Mouse (Mus musculus) layer of hippocampus, postnatal 10 days (tissue): ENCODE results near the gene Bmp4. TPM values are rescaled to one million over a fixed set of nuclear protein-coding genes. Genes with fewer than 3 reads are reported as not detected.

Experiments used
- DNase-seq, 2 experiments: peaks; one replicate each; pipeline ENCODE4 v3.0.0; 2021; ENCODE audit warnings: low spot score in 2 of 2
- long read RNA-seq: library from polyadenylated mRNA; stranded (forward); transcript quantifications from one replicate; pipeline ENCODE4 v2.0.0, GENCODE M21; 2023
- total RNA-seq, 2 experiments: library from RNA; stranded (reverse); gene quantifications; 2 replicates each; pipeline ENCODE4 v1.2.3; 2021

The Bmp4 gene
- total RNA-seq, result 10 to 100 TPM in 1 of 2 experiments, 1 to 10 TPM in 1; 6.5 to 12.4 TPM
- long read RNA-seq, partial matches to known transcripts, result 0 of 3 reads
- long read RNA-seq, other reads (novel, unspliced or antisense), result 0 of 3 reads

DNA sequence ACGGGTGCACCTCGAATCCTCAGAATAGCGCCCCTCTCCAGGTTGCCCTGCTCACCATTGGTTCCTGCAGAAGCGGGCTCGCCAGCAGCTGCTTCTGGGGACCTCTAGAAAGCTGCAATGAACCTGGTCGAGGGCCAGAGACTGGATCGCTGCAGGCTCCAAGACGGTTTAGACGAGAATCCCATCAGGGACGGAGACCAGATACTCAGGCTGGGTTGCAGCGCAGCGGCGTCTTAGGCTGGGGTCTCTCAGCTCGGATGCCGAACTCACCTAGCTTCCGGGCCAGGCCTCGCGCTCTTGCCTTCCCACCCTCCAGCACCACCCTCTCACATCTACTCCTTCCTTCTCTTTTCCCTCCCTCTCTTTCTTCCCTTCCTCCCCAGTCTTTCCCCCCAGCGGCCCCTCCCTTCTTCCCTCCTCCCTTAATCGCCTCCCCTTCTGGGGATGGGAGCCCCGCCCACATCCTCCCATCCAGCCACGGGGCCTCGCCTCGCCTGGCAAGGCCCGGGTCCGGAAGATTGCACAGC, at the start of gene Bmp4:
TSS of gene Bmp4 (minus strand) at position 421 of the 527 bp plus-strand sequence.
- DNase-seq, result no peak

DNA sequence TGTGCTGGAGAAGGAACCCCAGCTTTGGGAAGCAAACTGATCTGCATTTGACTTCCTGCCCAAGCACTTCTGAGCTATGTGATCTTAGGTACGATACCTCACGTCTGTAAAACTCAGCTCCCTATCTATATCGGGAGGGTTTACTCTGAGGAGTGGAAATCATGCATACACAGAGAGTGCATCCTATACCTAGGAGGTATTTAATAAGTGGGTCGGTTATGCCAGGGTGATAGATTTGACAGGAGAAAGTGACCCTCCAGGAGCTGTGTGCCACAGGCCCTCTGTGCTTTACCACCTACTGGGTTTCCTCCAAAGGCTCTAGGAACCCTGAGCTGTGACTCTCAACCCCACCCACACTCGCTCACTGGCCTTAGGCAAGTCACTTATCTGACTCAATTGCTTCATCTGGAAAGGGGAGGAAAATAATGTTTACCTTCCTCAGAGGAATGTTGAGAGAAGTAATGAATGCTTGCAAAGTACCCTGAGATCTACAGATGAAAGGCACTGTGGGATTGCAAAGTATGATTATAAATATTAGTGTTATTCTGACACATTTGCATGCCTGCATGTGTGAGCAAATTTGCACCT, 49.1 kb upstream of the Bmp4 start:
- no peak for DNase-seq

DNA sequence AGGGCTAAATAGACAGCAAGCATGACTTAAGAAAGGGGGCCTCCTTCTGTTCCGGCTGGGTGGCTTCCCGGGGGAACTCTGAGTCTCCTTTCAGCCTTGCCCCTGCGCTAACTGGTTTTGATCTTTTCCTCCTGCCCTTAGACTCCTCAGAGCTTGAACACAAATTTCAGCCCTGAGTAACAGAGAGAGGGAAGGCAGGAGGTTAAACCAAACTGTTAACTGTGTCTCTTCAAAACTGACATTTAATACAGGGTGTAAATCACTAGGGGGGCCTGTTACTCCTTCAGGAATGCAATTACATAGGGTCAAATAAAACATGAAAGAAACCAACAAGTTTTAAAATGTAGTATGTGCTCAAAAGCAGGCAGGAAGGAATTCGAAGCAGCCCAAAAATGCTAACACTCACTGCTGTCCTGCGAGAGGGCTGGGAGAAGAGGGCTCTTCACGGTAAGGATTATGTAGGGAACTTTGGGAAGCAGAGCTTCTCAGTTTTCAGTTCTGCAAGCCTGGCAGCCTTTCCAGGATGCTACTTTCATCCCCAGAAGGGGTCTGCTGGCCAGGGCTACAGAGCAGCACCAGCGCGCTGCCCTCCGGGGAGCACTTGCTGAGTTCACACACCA, 46.1 kb upstream of the Bmp4 start:
- no peak for DNase-seq

DNA sequence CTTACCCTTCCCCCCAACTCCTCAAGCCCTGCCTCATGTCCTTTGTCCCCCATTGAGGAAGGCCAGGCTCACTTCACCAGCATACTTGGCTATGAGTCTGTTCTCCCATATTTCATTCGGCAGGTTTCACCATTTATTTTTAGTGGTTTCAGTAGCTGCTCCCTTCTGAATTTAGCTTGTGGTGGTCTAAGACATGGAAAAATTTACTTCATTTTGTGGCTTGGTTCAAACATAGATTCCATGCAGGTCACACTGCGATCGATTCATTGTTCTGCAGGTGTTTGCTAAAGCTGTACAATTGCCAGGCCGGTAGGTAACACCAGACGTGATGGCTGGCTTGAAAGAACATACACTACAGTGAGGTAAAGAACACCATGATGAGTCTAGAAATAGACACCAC, 39.8 kb upstream of the Bmp4 start:
- DNase-seq, result no peak

DNA sequence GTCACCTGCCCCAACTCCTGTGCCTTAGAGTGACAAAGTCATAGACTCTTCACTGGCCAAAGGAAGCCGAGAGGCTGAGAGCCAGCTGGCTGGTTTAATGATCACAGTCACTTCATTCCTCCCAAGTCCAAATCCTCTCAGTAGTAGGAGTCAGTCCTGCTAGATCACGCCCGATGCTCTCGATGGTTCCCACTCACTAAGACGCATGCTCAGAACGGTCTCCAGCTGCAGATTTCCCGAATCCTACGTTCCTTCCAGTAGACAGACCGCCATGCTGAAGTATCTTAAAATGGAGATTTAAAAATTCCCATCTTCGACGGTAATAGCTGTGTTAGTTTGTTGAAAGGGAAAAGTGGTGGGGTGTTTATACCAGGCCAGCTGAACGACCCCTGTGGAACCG, 36.8 kb upstream of the Bmp4 start:
- DNase-seq, result no peak

DNA sequence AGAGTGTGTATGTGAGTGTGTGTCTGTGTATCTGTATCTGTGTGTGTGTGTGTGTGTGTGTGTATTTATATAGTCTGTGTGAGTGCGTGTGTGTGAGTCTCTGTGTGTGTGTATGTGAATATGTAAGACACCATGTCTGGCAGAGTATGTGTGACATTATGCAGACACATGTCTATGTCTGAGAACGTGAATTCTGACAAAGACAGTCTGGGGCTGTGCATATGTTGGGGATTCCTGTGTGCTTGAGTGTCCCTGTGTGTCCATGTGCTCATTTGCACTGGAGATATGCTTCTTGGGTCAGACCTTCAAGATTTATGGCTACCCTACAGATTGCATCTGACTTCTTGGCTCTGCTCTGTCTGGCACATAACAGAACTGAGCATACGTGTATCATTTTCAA, 31.4 kb upstream of the Bmp4 start:
- DNase-seq, result no peak

DNA sequence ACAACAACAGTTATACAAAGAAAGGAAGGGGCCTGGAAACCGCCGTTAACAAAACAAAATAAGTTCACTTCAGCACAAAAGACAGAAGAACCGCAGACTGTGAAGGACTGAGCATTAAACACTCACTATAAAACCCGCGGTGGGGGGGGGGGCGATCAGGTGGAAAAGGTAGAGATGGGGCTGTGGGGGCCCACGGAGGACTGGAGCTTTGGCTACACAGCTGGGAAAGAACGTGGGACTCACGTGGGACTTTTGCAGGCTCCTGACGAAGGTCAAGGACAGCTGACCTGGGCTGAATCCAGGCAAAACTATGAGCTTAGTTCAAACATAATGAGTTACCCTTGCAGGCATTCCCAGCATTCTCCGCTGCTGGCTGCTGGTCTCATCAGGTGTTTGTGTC, 28.8 kb upstream of the Bmp4 start:
- no peak for DNase-seq

DNA sequence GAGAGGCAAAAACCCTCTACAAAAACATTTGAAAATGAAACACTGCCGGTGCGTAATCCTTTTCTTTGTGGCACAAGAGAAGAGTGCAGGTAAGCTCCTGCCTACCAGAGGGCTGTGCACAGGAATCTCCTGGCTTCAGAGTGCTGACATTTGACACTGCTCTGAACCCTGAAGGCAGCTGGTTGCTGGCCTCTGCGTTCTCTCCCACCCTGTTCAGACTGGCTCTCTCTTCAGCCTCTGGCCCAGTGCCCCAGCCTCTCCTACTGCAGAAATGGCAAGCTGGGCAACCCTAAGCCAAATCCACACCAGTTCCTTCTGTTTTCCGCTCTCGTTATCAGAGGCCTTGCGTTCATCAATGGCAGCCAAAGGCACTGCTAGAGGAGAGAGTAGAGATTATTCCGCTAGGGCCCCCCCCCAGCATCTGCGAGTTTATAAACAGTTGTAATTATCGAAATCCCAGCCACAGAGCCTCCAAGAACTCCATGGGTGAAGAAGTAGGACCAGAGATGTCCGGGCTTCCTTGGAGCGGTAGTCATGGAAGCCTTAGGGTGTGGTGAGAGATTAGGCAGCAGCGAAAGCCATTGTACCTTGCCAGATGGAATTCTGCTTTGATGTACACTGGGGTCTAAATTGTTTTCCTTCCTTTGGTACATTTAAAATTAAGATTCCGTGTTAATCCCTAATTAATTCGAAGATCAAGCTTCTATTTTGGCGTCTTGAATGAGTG, 28.1 kb upstream of the Bmp4 start:
- peak in 1 of 2 experiments; percentile 6 for DNase-seq

DNA sequence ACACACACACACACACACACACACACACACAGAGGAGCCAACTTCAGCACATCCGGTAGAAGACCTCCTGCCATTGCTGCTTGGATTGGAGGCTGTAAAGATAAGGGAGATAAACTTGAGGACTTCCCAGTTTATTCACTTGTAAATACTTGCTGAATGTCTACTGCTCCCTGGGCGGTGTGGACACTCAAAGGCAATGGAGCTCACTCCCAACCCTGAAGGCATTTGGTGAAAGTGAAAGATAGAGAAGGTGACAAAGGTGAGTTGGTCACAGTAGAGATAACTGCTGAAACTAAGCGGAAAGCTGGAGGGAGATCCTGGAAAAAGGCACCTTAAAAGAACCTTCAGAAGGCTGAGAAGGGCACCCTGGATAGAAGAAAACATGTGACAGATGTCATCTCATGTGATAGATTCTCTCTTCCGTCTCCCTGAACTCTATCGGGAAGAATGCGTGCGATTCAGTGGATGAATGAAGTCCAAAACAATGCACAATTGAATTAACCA, 22.1 kb upstream of the Bmp4 start:
- DNase-seq, result no peak

DNA sequence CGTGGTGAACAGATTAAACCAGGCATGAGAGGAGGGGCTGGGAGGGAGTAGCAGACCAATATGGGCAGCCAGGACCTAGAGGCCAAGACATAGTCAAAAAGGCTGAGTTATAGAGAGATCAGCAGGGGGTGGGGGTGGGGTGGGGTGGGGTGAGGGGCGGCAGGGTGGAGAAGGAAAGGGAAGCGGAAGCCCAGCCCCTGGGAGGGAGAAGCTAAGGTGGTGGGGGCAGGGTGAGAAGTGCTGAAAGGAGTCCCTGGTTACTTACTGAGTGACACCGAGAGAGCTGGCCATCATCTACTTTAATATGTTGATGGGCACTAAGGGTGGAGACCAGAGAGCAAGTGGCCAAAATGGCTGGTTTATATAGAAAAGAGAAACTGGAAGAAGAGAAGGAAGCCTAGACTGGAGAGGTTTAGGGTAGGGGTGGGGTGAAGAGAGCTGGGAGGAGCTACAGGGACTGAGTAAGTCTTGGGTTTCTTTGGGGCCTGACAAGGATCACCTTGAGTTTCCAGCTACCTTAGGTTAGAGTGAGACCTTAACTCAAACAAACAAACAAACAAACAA, 20.2 kb upstream of the Bmp4 start:
- DNase-seq, result no peak

DNA sequence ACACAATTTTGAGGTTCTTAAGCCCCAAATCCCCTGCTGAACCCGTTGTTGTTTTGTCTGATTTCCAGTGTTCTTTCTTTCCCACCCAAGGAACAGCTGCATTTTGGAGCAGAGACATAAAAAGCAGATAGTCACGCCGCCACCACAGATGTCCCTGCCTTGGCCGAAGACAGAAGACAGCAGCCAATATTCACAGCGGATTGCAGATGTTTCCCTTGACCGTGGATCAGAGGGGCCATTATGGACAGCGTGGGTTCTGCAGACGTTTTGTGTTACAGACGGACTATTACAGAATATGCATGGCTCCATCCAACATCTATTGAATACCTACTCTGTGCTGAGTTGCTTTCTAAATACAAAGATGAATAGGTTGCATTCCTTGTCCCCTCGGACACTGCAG, 18.5 kb upstream of the Bmp4 start:
- peak in 1 of 2 experiments; percentile 23 for DNase-seq

DNA sequence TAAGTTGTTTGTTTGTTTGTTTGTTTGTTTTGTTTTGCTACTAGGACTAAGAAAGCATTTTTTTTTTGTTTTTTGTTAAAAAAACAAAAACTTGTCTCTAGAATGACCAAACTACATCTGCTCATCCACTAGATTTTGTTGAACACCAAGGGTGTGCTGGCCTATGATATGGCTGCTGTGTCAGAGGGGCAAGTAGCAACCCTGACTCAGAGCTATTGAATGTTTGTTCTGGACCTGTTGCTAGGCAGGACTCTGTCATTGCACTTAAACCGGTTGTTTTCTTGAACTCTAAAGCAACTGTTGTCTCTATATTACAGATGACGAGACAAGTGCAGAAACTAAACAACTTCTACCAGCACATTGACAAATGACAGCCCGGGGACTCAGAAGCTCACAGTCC, 17.9 kb upstream of the Bmp4 start:
- no peak for DNase-seq

DNA sequence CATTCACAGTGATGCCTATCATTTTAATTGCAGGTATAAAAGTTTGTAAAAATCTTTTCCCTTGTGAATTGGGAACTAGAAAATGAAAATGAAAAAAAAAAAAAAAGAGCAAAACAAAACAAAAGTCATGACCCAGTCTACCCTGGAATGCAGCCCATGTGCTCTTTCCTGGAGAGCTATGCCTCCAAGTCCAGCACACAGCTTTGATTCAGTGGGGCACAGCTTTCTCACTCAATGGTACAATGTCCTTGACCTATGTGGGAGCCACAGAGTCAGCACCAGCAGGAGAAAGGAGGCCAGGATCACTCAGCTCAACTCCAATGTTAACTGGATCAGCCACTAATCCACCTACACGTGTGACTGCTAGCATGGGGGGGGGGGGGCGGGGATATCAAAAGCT, 9.5 kb upstream of the Bmp4 start:
- DNase-seq, result no peak

DNA sequence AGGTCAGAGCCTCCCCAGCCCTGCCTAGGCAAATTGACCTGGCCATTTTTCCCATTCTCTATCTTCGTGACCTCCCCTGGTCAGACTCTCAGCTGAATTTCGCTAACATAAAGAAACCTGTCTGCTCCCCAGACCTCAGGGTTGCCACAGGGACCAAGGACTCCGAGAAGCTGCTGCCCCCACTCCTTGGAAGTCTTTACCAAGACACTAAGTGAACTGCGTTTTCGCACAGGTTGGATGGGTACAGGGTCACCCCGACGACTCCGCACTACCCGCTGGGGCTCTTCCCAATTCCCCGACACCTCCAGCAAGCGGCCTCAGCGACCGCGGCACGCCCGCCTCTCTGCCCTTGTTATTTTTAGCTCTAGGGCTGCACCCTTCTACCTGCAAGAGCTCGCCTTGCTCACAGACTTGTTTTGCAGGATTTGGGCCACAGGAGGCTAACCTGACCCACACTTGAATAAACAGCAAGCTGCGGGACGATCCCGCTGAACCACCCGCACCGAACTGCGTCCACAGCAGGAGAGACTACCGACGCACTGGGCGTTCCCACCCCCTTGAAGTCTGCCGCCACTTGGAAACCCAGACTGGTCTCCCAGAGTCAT, 7.7 kb upstream of the Bmp4 start:
- no peak for DNase-seq

DNA sequence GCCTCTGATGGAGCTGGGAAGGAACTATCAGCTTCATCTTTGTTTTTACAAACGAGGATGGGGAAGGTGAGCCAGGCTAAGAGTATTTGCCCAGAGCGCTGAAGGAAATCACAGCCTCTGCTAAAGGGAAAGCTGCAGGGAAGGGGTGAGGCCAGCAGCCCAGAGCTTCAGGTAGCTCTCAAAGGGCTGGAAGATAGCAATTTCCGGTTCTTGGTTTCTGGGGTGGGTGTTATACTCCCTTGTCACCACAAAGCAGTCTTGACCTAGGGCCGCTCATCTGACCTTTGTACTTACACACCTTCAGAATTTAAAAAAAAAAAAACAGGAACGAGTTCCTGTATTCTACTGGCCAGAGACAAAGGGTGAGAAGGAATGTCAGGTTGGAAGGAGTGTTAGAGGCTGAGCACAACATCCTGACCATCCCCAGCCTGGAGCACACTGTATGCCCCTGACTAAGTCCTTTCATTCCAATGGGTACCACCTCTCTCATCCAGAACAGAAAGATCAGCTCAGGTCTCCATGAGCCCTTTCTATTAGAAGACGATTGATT, 1.2 kb upstream of the Bmp4 start:
- DNase-seq, result no peak

DNA sequence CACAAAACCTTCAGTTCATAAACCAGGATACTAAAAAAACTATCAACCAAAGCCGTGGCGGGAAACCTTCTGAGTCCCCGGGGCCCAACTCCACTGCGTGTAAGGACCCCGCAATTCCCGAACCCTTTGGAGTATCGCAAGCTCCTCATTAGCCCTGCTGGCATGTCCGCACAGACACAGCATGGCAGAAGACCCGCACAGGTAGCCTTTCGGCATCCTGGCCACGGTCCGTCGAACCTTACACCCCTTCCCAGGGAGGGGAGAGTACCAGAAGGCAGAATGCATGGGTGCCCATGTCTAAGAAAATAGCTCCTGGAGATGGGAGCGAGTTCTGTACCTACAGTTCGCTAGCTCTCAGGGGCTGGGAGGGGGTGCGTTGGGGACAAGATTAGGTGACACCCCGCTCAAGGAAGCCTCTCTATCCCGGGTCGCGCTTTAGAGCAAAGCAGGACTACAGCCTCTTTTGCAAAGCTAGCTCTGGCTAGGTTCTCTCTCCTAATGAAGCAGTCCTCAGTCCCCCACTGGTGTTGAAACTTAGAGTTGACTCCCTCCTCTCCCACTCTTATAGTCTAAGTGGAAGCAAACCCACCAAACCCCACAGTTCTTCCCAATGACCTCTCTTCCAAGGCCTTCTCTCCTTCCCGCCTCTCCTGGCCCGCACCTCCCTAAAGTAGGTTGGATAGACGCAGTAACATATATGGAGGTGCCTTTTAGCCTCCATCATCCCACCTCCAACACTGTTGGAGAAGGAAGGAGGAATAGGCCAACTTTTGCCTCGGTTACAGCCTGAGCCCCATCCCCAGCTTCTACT, 826 bp downstream of the Bmp4 start:
- DNase-seq, result no peak

DNA sequence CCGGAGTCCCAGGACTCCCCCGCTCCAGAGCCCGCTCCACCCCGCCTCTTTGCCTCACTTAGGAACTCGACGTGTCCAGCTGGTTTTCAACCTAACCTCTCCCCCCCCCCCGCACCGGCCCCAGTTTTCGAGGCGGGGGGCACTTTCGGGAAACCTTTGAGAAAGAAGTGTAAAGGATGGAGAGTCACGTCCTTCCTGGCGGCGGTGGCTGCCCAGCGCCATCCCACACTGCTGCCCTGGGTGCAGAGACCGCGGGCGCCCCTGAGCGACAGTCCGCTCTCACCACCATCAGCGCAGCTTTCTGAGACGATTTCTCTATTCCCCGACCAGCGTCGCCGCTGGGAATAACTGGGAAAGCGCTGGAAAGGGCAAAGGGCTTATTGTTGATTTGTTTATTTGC, 1.8 kb downstream of the Bmp4 start:
- DNase-seq, result peak in 1 of 2 experiments; percentile 33

DNA sequence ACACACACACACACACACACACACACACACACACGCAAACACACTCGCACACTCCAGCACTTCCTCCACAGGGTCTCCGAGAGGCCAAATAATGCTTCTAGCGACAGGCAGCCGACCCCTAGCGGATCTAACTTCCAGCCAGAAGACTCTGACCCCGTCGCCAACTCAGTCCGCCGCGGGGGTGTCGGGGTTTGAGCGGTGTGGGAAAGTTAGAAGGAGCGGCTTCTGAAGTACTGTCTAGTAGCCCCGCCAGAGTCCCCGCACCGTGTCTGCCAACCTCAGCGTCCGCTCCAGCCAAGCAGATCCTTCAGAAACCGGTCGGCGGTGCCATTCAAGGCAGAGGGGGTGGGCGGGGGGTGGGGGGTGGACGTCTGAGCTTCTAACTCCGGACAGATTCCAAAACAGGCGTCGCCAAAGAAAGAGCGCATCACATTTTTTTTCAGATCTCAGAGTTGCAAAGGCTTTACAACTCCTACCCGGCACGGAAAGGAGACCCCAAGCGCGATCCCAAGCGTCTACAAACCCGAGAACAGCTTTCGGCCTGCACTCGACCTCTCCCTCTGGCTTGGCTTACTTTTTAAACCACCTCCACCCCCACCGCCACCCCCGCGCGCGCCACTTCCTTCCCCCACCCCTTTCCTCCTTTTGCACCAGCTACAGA, 2.5 kb downstream of the Bmp4 start:
- DNase-seq, result peak in 1 of 2 experiments; percentile 36

DNA sequence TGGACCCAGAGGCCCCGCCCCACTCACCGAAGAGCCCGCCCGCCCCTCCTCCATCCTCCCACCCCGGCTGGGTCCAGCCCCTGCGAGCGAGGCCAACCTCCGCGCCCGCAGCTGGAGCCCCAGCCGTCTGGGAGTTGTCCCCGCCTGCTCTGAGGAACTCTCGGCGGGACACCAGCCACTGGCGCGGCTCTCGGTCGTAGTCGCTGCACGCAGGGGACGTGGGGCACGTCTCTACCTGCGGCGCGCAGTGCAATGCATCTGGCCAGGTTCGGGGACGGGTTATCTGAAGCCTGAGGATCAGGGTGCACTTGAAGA, 3.2 kb downstream of the Bmp4 start:
- peak; percentile 30 to 60 for DNase-seq
